Mouse (Mus musculus): ENCODE measurements around the gene Unc80.

- TF ChIP-seq POLR2A (IDR thresholded peaks at IDR 0.05; ENCODE audit: low read depth, low read length) (no peak), CTCF (IDR thresholded peaks at IDR 0.05; ENCODE audit: extremely low read depth, insufficient read depth, insufficient read length, insufficient replicate concordance) (no peak)
Observed at GRCm38 (mm10) chr1:66694266-66694665, 226.1 kb downstream of the Unc80 start.
